Mouse (Mus musculus): Measurements from ENCODE around the gene Lrrc29.
"Not testable (repeated sequence)": the region's sequence is repeated elsewhere in the genome, so short reads cannot be mapped to it uniquely, and the experiment has no call there.

Lrrc29 gene

GRCm38 (mm10) chr8:105293405-105293804 lies 32.7 kb downstream of the Lrrc29 start:
- peak; percentile 4; the same call in 1 of the 2 replicates for ATAC-seq (ENCODE audit: insufficient number of reproducible peaks, low FRiP score, low TSS enrichment)

GRCm38 (mm10) chr8:105292471-105292870 lies 33.6 kb downstream of the Lrrc29 start:
- ATAC-seq (ENCODE audit: insufficient number of reproducible peaks, low FRiP score, low TSS enrichment) = no peak

GRCm38 (mm10) chr8:105291802-105292201 lies 34.3 kb downstream of the Lrrc29 start:
- ATAC-seq (ENCODE audit: insufficient number of reproducible peaks, low FRiP score, low TSS enrichment) = not testable (repeated sequence)

GRCm38 (mm10) chr8:105291364-105291763 lies 34.7 kb downstream of the Lrrc29 start:
- not testable (repeated sequence) for ATAC-seq (ENCODE audit: insufficient number of reproducible peaks, low FRiP score, low TSS enrichment)

- no peak for ATAC-seq (ENCODE audit: insufficient number of reproducible peaks, low FRiP score, low TSS enrichment)
These were observed 35.3 kb downstream of the Lrrc29 start for GRCm38 (mm10) chr8:105290554-105291314.

GRCm38 (mm10) chr8:105289805-105290460 lies 36.1 kb downstream of the Lrrc29 start, which contains the start of gene 4931428F04Rik:
Gene 4931428F04Rik (minus strand): TSS chr8:105289864.
- peak; percentile 6; the same call in 1 of the 2 replicates for ATAC-seq (ENCODE audit: insufficient number of reproducible peaks, low FRiP score, low TSS enrichment)

- peak; percentile 73 for ATAC-seq (ENCODE audit: insufficient number of reproducible peaks, low FRiP score, low TSS enrichment)
These were observed 36.9 kb downstream of the Lrrc29 start for GRCm38 (mm10) chr8:105288958-105289732.

- no peak for ATAC-seq (ENCODE audit: insufficient number of reproducible peaks, low FRiP score, low TSS enrichment)
These were observed 37.8 kb downstream of the Lrrc29 start for GRCm38 (mm10) chr8:105288231-105288630.

- ATAC-seq (ENCODE audit: insufficient number of reproducible peaks, low FRiP score, low TSS enrichment) = no peak
These were observed 39.2 kb downstream of the Lrrc29 start for GRCm38 (mm10) chr8:105286907-105287306.

GRCm38 (mm10) chr8:105285514-105285913 lies 40.6 kb downstream of the Lrrc29 start:
- ATAC-seq (ENCODE audit: insufficient number of reproducible peaks, low FRiP score, low TSS enrichment) = no peak

GRCm38 (mm10) chr8:105283074-105283473 lies 43.0 kb downstream of the Lrrc29 start:
- ATAC-seq (ENCODE audit: insufficient number of reproducible peaks, low FRiP score, low TSS enrichment) = 0 out of 2 replicates have a peak, but pooled peaks have one; percentile 16

- ATAC-seq (ENCODE audit: insufficient number of reproducible peaks, low FRiP score, low TSS enrichment) = no peak
These were observed 43.8 kb downstream of the Lrrc29 start for GRCm38 (mm10) chr8:105282239-105282638.

GRCm38 (mm10) chr8:105281821-105282220 lies 44.3 kb downstream of the Lrrc29 start:
- ATAC-seq (ENCODE audit: insufficient number of reproducible peaks, low FRiP score, low TSS enrichment) = no peak

GRCm38 (mm10) chr8:105280567-105280966 lies 45.5 kb downstream of the Lrrc29 start:
- ATAC-seq (ENCODE audit: insufficient number of reproducible peaks, low FRiP score, low TSS enrichment) = no peak

- ATAC-seq (ENCODE audit: insufficient number of reproducible peaks, low FRiP score, low TSS enrichment) = peak; percentile 73
These were observed 47.2 kb downstream of the Lrrc29 start for GRCm38 (mm10) chr8:105278911-105279334.

GRCm38 (mm10) chr8:105276292-105277120 lies 49.6 kb downstream of the Lrrc29 start:
- no peak for ATAC-seq (ENCODE audit: insufficient number of reproducible peaks, low FRiP score, low TSS enrichment)

GRCm38 (mm10) chr8:105275840-105276239 lies 50.2 kb downstream of the Lrrc29 start, which contains the start of gene Nol3:
Gene Nol3 (plus strand): TSS chr8:105276140.
- ATAC-seq (ENCODE audit: insufficient number of reproducible peaks, low FRiP score, low TSS enrichment) = no peak

GRCm38 (mm10) chr8:105275387-105275786 lies 50.7 kb downstream of the Lrrc29 start:
- ATAC-seq (ENCODE audit: insufficient number of reproducible peaks, low FRiP score, low TSS enrichment) = no peak

- ATAC-seq (ENCODE audit: insufficient number of reproducible peaks, low FRiP score, low TSS enrichment) = no peak
These were observed 55.2 kb downstream of the Lrrc29 start for GRCm38 (mm10) chr8:105270916-105271186.

Measured in cerebellum, adult (tissue).